7 mouse cellular contexts compared by ENCODE assay signal in the genomic region with DNA sequence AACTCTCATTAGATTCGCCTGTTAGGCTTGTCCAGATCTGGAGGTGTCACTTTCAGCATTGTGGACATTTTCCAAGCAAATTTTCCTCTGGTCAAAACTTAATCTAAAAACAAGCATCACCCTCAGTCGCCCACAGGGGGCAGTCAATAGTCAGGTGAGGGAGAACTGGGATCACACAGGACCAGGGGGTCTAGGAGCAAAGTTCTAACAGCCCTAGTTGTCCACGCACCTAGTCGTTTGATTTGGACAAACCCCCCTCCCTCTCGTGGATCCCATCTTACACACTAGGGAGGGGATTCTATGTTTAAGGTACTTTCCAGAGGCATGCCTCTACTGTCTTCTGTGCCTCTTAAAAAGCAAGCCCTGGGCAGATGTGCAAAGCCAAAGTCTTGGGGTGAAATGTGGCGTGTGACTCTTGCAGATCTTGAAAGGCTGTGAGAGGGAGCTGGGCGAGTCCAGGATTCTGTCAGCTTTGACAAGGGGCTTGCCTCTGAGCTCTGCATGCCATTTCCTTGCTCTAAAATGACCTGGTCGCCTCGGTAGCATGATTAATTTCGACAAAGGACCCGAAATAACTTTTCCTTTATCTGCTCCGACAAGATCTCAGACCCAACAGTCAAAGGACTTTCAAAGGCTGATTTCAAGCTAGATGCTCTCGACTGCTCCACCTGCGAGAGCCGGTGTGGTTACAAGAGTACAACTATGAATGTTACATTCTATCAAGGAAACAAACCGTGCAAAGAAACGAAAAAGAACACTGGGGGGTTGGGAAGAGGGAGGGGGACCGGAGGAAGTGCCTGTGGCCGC. TPM values are rescaled to one million over a fixed set of nuclear protein-coding genes. Genes with fewer than 3 reads are reported as not detected.
A peak's percentile ranks its signal among the peaks of the same experiment; 100 is the strongest.
DNase-seq lines count a peak whose midpoint lies in the region; ATAC-seq and TF ChIP-seq lines count a peak whose summit lies in the region.

No protein-coding gene starts in this region.

- peak; percentile 67 for TF ChIP-seq CTCF in kidney, postnatal 0 days (IDR thresholded peaks at IDR 0.05; ENCODE audit: low read depth)

- H3K9ac ChIP-seq in kidney, postnatal 0 days (ENCODE audit: low read depth, low read length): peak overlapping the region; percentile 46; the same call in 1 of the 2 replicates

- peak overlapping the region; percentile 100 for H3K4me2 ChIP-seq in kidney, postnatal 0 days (ENCODE audit: low read length)

- H3K27me3 ChIP-seq in kidney, postnatal 0 days (ENCODE audit: insufficient read depth, low read length): no peaks in the 10 kb centered on the region

- no peaks in the 10 kb centered on the region for H3K36me3 ChIP-seq in kidney, postnatal 0 days (ENCODE audit: insufficient read depth, low read length)

- DNase-seq in CD8-positive naive resting alpha-beta T cell, adult 2 months (ENCODE audit: low read depth in 2 of 2, low spot score in 2 of 2): peak; percentile 47 to 60
- peak; percentile 61 for DNase-seq in MEL-GATA-1-ER (ENCODE audit: extremely low read depth, low read depth)
- peak; percentile 45 to 71 for DNase-seq in cerebellum, postnatal 14 days
- peak; percentile 11 for DNase-seq in gastrocnemius, postnatal 25 days
- peak; percentile 63 for DNase-seq in kidney, postnatal 0 days (ENCODE audit: low spot score)
- peak; percentile 61 for DNase-seq in lung, postnatal 36 days
- DNase-seq in spleen, adult 12 weeks (ENCODE audit: low spot score): peak; percentile 56

- H3K4me1 ChIP-seq in kidney, postnatal 0 days (replicated peaks; ENCODE audit: insufficient read depth, low read length): peaks cover 10% of the 10 kb centered on the region; the same call in 1 of the 2 replicates

- H3K4me3 ChIP-seq in kidney, postnatal 0 days (replicated peaks; ENCODE audit: low read depth, low read length): peak overlapping the region; percentile 66

- ATAC-seq in kidney, postnatal 0 days (replicated peaks; ENCODE audit: low FRiP score, low read depth): no peak

- no peaks in the 10 kb centered on the region for H3K9me3 ChIP-seq in kidney, postnatal 0 days (replicated peaks; ENCODE audit: low read length)

- WGBS in kidney, postnatal 0 days: 3% methylated on average over 19 of the region's 19 CpGs

- no peak overlapping the region for H3K27ac ChIP-seq in kidney, postnatal 0 days

RNA-seq across cellular contexts. Expression of gene Myb, which starts 2.5 kb away (rescaled TPM):
- under 1 TPM; 0.10 to 0.48 TPM for total RNA-seq in gastrocnemius, postnatal 25 days (2021)
- polyA plus RNA-seq in kidney, postnatal 0 days (2015; fragmentation: Nextera tagmentation; extraction: Ambion mirVana): 2.2 and 2.7 TPM in 2 replicates

Comparison
In these comparisons a context has a peak if more than half of its experiments do, and no peak if none do; other contexts are left out.
1. DNase-seq: peak in every context shown above with its lines; median percentile 63 in kidney, postnatal 0 days; 61 in MEL-GATA-1-ER; 61 in lung, postnatal 36 days; 58 in cerebellum, postnatal 14 days; 56 in spleen, adult 12 weeks; 54 in CD8-positive naive resting alpha-beta T cell, adult 2 months; 11 in gastrocnemius, postnatal 25 days.